ENCODE assay signal across 8 mouse cellular contexts in the genomic region with DNA sequence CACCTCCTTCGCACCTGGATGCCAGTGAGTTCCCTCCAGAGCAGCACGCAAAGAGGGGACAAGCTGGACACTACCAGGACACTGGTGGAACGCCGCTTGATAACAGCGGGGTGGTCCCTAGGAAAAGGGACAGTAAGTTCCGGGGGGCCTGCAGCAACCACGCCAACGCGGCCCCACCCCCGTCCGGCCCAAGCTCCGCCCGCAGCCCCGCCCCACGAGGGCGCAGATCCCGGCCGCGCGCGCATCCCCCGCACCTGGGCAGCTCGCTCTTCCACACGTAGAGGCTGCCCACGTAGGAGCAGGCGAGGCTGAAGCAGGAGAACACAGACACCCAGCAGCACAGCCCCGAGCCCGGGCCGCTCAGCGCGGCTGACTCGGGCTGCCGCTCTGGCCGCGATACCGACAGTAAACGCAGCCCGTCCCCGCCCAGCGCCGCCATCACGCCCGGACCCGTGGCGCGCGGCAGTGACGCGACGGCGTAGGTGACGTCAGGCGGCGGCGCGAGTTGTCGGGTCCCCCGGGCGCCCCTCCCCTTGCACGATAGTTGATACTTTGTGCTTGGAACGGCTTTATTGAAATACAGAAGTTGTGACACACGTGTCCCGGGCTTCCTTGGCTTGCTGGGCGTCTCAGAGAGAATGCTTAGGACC. TPM values are rescaled to one million over a fixed set of nuclear protein-coding genes. Genes with fewer than 3 reads are reported as not detected.
DNase-seq lines count a peak whose midpoint lies in the region; ATAC-seq lines count a peak whose summit lies in the region.

A gene (minus strand): TSS at position 463 of the 650 bp plus-strand sequence.

- DNase-seq in adrenal gland, adult 8-10 months: peak; percentile 82
- peak; percentile 85 for DNase-seq in embryo, embryonic 11.5 days (ENCODE audit: low read depth, low spot score)
- peak; percentile 86 to 93 for DNase-seq in gastrocnemius, postnatal 4 days (ENCODE audit: low spot score in 2 of 2)
- DNase-seq in left cerebral cortex, postnatal 36 days (ENCODE audit: low spot score in 2 of 2): peak; percentile 90 to 92
- peak; percentile 90 for DNase-seq in midbrain, embryonic 10.5 days (ENCODE audit: low spot score)
- peak; percentile 82 to 87 for DNase-seq in right cerebral cortex, postnatal 36 days (ENCODE audit: low spot score in 2 of 2)
- DNase-seq in urinary bladder, postnatal 4 days (ENCODE audit: low spot score in 2 of 2): peak; percentile 84 to 92

- peaks cover 12% of the 10 kb centered on the region for H3K4me1 ChIP-seq in intestine, embryonic 16.5 days (ENCODE audit: control insufficient read depth, insufficient read depth, low read length)
- H3K4me1 ChIP-seq in midbrain, embryonic 10.5 days: peaks cover 48% of the 10 kb centered on the region

- peak within 1 kb of the TSS; percentile 73 for H3K4me2 ChIP-seq in intestine, embryonic 16.5 days (ENCODE audit: low read depth, low read length)

- WGBS in intestine, embryonic 16.5 days: under 1% methylated on average over 64 of the region's 64 CpGs
- WGBS in midbrain, embryonic 10.5 days: under 1% methylated on average over 64 of the region's 64 CpGs

- no peaks in the 10 kb centered on the region for H3K9me3 ChIP-seq in intestine, embryonic 16.5 days (ENCODE audit: control insufficient read depth, low read length)
- no peaks in the 10 kb centered on the region for H3K9me3 ChIP-seq in midbrain, embryonic 10.5 days (replicated peaks)

- peak within 1 kb of the TSS; percentile 88 for H3K27ac ChIP-seq in intestine, embryonic 16.5 days (ENCODE audit: low read length)
- H3K27ac ChIP-seq in midbrain, embryonic 10.5 days (replicated peaks): peak within 1 kb of the TSS; percentile 96

- no peaks in the 10 kb centered on the region for H3K27me3 ChIP-seq in intestine, embryonic 16.5 days (replicated peaks; ENCODE audit: control insufficient read depth, insufficient read depth, low read length)
- H3K27me3 ChIP-seq in midbrain, embryonic 10.5 days (ENCODE audit: low read depth, poor library complexity, severe bottlenecking): no peaks in the 10 kb centered on the region

- H3K9ac ChIP-seq in intestine, embryonic 16.5 days (ENCODE audit: low read depth, low read length): peak within 1 kb of the TSS; percentile 95

- peaks cover 5% of the 10 kb centered on the region; the same call in 1 of the 2 replicates for H3K36me3 ChIP-seq in intestine, embryonic 16.5 days (ENCODE audit: control insufficient read depth, insufficient read depth, low read length)
- H3K36me3 ChIP-seq in midbrain, embryonic 10.5 days: peaks cover 40% of the 10 kb centered on the region

- peak within 1 kb of the TSS; percentile 87 for H3K4me3 ChIP-seq in intestine, embryonic 16.5 days (ENCODE audit: low read length)
- peak within 1 kb of the TSS; percentile 79 for H3K4me3 ChIP-seq in midbrain, embryonic 10.5 days

- ATAC-seq in intestine, embryonic 16.5 days: peak; percentile 92

- intact Hi-C loops in left cerebral cortex, postnatal 36 days (cut with DNase I): loop anchor here (5.0 kb wide), 3 partner anchors 117 to 282 kb away; a partner anchor contains a TSS

RNA-seq across cellular contexts. Expression of the gene that starts here (rescaled TPM):
- 10 to 100 TPM; 34.0 to 47.7 (median 38.9) TPM for total RNA-seq in adrenal gland, adult 8-10 months (2022)
- total RNA-seq in gastrocnemius, postnatal 4 days (2021): 10 to 100 TPM; 14.3 to 15.8 TPM
- 66.0 and 69.2 TPM in 2 replicates for polyA plus RNA-seq in intestine, embryonic 16.5 days (2015; fragmentation: Nextera tagmentation; extraction: Ambion mirVana)
- total RNA-seq in left cerebral cortex, postnatal 36 days (2021): 10 to 100 TPM; 26.1 to 26.6 TPM
- 80.7 and 87.0 TPM in 2 replicates for polyA plus RNA-seq in midbrain, embryonic 10.5 days (2016; fragmentation: Nextera tagmentation; extraction: Ambion mirVana)

Comparison
In these comparisons a context has a peak if more than half of its experiments do, and no peak if none do; other contexts are left out.
1. Peak in every context shown above with its lines: DNase-seq, ATAC-seq, H3K4me3 ChIP-seq and H3K27ac ChIP-seq.